Mouse (Mus musculus): ENCODE measurements at regions not wholly inside any gene's neighbourhood (a gene's known extent, or its start where the extent isn't known, plus 50 kb on each side); places are given as distances from the start of the nearest gene placed in this dataset.

DNA sequence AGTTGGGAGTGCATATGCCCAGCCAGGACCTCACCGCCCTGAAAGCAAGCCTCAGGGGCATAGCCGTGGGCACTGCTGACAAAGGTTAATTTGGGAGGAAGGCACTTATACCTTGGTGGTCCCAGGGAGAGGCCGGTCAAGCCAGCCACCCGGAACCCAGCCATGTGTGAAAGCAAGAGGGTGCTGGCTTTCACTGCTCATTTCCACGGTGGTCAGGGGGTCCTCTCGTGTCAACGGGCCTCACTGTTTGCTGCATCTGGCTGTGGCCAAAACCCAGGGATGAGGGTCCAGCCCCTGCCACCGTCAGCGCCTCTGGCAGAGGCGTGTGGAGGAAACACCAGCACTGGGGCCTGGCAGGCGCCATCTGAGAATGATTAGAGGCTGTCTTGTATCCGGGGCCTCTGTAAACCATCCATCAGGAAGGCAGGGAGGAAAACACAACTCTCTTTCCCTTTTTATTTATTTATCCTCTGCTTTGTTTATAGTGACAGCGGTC is 238.7 kb downstream of the Cdc5l start:
- TF ChIP-seq TAL1 (IDR thresholded peaks at IDR 0.05; ENCODE audit: low read length): no peak
- no peak for TF ChIP-seq GATA1 (IDR thresholded peaks at IDR 0.05; ENCODE audit: low read length)

All from erythroblast, embryonic 14.5 days (primary cell).